21 mouse cellular contexts compared by ENCODE assay signal in the genomic region with DNA sequence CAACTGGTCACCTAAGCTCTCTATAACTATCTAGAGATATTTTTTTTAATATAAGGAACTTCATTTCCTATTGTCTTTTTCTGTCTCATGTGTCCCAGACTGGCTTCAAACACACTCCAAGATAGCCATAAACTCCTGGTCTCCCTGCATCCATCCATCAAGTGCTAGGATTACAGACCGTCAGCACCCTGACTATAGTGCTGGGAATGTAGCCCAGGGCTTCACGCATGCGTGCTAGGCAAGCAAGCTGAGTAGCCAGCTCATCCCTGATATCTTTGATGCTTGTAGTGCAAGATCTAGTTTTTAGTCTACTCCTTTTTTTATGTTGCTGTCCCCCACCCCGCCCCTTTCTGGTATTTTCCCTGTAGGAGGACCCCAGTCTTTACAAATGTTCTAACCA. TPM values are rescaled to one million over a fixed set of nuclear protein-coding genes. Genes with fewer than 3 reads are reported as not detected.
DNase-seq lines count a peak whose midpoint lies in the region; ATAC-seq and TF ChIP-seq lines count a peak whose summit lies in the region.
"Had no signal": no experiment of that assay in that cellular context is flagged by ENCODE, and none has a peak within 500 bp of the region (broad histone marks: within the 10 kb centered on the region; RNA-seq: fewer than 3 reads in every experiment).

No protein-coding gene starts in this region.

- intact Hi-C loops in gastrocnemius, adult 2 months (cut with DNase I), result loop anchor here (10.0 kb wide), 1 partner anchor 63 kb away; no protein-coding TSS in a partner anchor

- no peak overlapping the region for H3K4me2 ChIP-seq in intestine, embryonic 14.5 days (ENCODE audit: low read length)
- no peak overlapping the region for H3K4me2 ChIP-seq in intestine, embryonic 15.5 days (replicated peaks)
- no peak overlapping the region for H3K4me2 ChIP-seq in forebrain, embryonic 16.5 days (ENCODE audit: low read length)
- H3K4me2 ChIP-seq: embryonic facial prominence, embryonic 12.5 days; forebrain, embryonic 13.5 days; forebrain, embryonic 15.5 days had no signal

- TF ChIP-seq CTCF in gastrocnemius, adult 2 months (IDR thresholded peaks at IDR 0.05), result no peak

- H3K36me3 ChIP-seq in intestine, embryonic 14.5 days (ENCODE audit: control insufficient read depth, insufficient read depth, low read length), result peaks cover 23% of the 10 kb centered on the region
- peaks cover 15% of the 10 kb centered on the region for H3K36me3 ChIP-seq in intestine, embryonic 15.5 days
- peaks cover 19% of the 10 kb centered on the region for H3K36me3 ChIP-seq in forebrain, embryonic 16.5 days (ENCODE audit: control insufficient read depth, insufficient read depth)

- no peak overlapping the region for H3K4me3 ChIP-seq in gastrocnemius, adult 2 months
- no peak overlapping the region for H3K4me3 ChIP-seq in intestine, embryonic 14.5 days (ENCODE audit: low read depth, low read length)
- no peak overlapping the region for H3K4me3 ChIP-seq in intestine, embryonic 15.5 days (replicated peaks)
- no peak overlapping the region for H3K4me3 ChIP-seq in forebrain, embryonic 16.5 days (replicated peaks; ENCODE audit: low read length)
- H3K4me3 ChIP-seq: embryonic facial prominence, embryonic 10.5 days; embryonic facial prominence, embryonic 12.5 days; forebrain, embryonic 13.5 days; forebrain, embryonic 15.5 days had no signal

- 63% methylated on average over 4 of the region's 4 CpGs for WGBS in intestine, embryonic 14.5 days
- 65% methylated on average over 4 of the region's 4 CpGs for WGBS in intestine, embryonic 15.5 days
- 80% methylated on average over 4 of the region's 4 CpGs for WGBS in forebrain, embryonic 16.5 days

- no peaks in the 10 kb centered on the region for H3K9me3 ChIP-seq in intestine, embryonic 14.5 days (ENCODE audit: control insufficient read depth, low read length)
- no peaks in the 10 kb centered on the region for H3K9me3 ChIP-seq in intestine, embryonic 15.5 days
- H3K9me3 ChIP-seq in forebrain, embryonic 16.5 days (ENCODE audit: control insufficient read depth, low read length), result no peaks in the 10 kb centered on the region
- H3K9me3 ChIP-seq: embryonic facial prominence, embryonic 10.5 days; embryonic facial prominence, embryonic 12.5 days; forebrain, embryonic 13.5 days; forebrain, embryonic 15.5 days; G1E had no signal

- ATAC-seq in intestine, embryonic 14.5 days (replicated peaks; ENCODE audit: low FRiP score, low TSS enrichment, low read depth), result no peak
- no peak for ATAC-seq in intestine, embryonic 15.5 days
- no peak for ATAC-seq in forebrain, embryonic 16.5 days
- ATAC-seq: activated CD4-positive, CD25-positive, alpha-beta regulatory T cell, adult 4 months; CD4-positive, CD25-positive, alpha-beta regulatory T cell, adult 4 months; forebrain, embryonic 13.5 days; forebrain, embryonic 15.5 days had no signal

- no peaks in the 10 kb centered on the region for H3K4me1 ChIP-seq in intestine, embryonic 14.5 days (replicated peaks; ENCODE audit: control insufficient read depth, insufficient read depth, low read length)
- no peaks in the 10 kb centered on the region for H3K4me1 ChIP-seq in intestine, embryonic 15.5 days (replicated peaks)
- no peaks in the 10 kb centered on the region for H3K4me1 ChIP-seq in forebrain, embryonic 16.5 days (replicated peaks; ENCODE audit: control insufficient read depth, insufficient read depth, low read length)
- H3K4me1 ChIP-seq: embryonic facial prominence, embryonic 10.5 days; embryonic facial prominence, embryonic 12.5 days; forebrain, embryonic 13.5 days; forebrain, embryonic 15.5 days had no signal

- DNase-seq in gastrocnemius, adult 2 months, result peak; percentile 32
- DNase-seq in gastrocnemius, adult 18-20 months (ENCODE audit: low spot score), result no peak
- DNase-seq in intestine, embryonic 14.5 days (ENCODE audit: low spot score), result peak; percentile 37
- DNase-seq: adrenal gland, adult 8-10 months; adrenal gland, postnatal 14 days; adrenal gland, postnatal 36 days; B cell, adult 2 months; cerebellum, adult 11-12 months; cerebellum, adult 2 months; cerebellum, adult 9-10 months; cerebellum, postnatal 10 days; cerebellum, postnatal 25 days had no signal

- H3K9ac ChIP-seq in intestine, embryonic 14.5 days (ENCODE audit: low read length), result no peak overlapping the region
- no peak overlapping the region for H3K9ac ChIP-seq in intestine, embryonic 15.5 days
- no peak overlapping the region for H3K9ac ChIP-seq in forebrain, embryonic 16.5 days (replicated peaks; ENCODE audit: low read depth, low read length)
- H3K9ac ChIP-seq: embryonic facial prominence, embryonic 12.5 days; forebrain, embryonic 13.5 days; forebrain, embryonic 15.5 days had no signal

- H3K27ac ChIP-seq in gastrocnemius, adult 2 months, result no peak overlapping the region
- H3K27ac ChIP-seq in intestine, embryonic 14.5 days (ENCODE audit: low read depth), result no peak overlapping the region
- H3K27ac ChIP-seq in intestine, embryonic 15.5 days, result no peak overlapping the region
- H3K27ac ChIP-seq in forebrain, embryonic 16.5 days (ENCODE audit: low read length), result no peak overlapping the region
- H3K27ac ChIP-seq: embryonic facial prominence, embryonic 10.5 days; embryonic facial prominence, embryonic 12.5 days; forebrain, embryonic 13.5 days; forebrain, embryonic 15.5 days had no signal

- no peaks in the 10 kb centered on the region for H3K27me3 ChIP-seq in intestine, embryonic 14.5 days (replicated peaks; ENCODE audit: control insufficient read depth, insufficient read depth, low read length)
- H3K27me3 ChIP-seq in intestine, embryonic 15.5 days (replicated peaks), result no peaks in the 10 kb centered on the region
- H3K27me3 ChIP-seq in forebrain, embryonic 16.5 days (replicated peaks; ENCODE audit: control insufficient read depth, insufficient read depth, low read length), result no peaks in the 10 kb centered on the region
- H3K27me3 ChIP-seq: embryonic facial prominence, embryonic 12.5 days; forebrain, embryonic 13.5 days; forebrain, embryonic 15.5 days had no signal

RNA-seq across cellular contexts. Expression of a gene that starts 42.3 kb away (rescaled TPM):
- total RNA-seq in gastrocnemius, adult 2 months (2021), result 10 to 100 TPM; 25.7 to 30.5 TPM
- total RNA-seq in gastrocnemius, adult 18-20 months (2021), result 10 to 100 TPM; 23.4 to 24.5 TPM
- 30.2 and 32.6 TPM in 2 replicates for polyA plus RNA-seq in intestine, embryonic 14.5 days (2014; fragmentation: Nextera tagmentation; extraction: Ambion mirVana)
- polyA plus RNA-seq in intestine, embryonic 15.5 days (2015; fragmentation: Nextera tagmentation; extraction: Ambion mirVana), result 23.6 and 26.9 TPM in 2 replicates
- polyA plus RNA-seq in forebrain, embryonic 16.5 days (2015; fragmentation: Nextera tagmentation; extraction: Ambion mirVana), result 26.9 and 28.2 TPM in 2 replicates
